Mouse (Mus musculus) kidney, postnatal 36 days (tissue): ENCODE measurements around the gene Zfp536.
A peak's percentile ranks its signal among the peaks of the same experiment; 100 is the strongest.

Experiments used
- DNase-seq, 2 experiments: peaks; one replicate each; pipeline ENCODE4 v3.0.0; 2021 to 2022; ENCODE audit warnings: mixed read lengths in 2 of 2

The Zfp536 gene

DNA sequence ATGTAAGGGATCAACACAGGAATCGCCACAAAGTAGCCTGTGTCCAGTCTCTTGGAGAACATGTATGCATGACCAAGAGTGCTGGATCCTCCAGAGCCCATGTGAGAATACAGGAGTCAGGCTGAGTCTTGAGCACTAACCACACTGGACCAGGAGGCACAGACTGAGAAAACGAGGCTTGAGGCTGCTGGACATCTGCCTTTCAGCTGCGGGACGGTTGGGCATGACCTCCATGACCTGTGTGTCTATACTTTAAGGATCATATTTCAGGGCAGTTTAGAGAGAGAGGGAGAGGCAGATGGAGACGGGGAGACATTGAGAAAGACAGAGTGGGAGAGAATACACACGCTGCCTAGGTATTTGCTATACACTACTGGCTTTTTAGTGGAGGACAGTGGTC, 229.4 kb downstream of the Zfp536 start:
- no peak for DNase-seq

DNA sequence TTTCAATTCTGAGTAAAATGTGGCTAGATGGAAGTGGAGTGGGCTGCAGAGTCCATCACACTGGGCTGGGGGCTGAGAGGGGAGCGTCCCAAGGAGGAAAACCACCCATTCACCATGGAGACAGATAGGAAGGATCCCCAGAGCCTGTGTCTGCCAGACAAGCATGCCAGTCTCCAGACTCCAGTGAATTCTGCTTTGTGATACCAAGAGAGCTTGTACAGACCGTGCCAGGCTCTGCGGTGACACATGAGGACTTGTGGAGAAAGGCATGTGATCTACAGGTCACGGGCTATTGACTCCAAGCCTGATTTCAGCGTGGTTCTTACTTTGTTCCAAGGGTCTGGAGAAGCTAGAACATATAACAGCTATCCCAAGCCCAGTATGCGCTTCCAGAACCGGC, 230.5 kb downstream of the Zfp536 start:
- DNase-seq = no peak

DNA sequence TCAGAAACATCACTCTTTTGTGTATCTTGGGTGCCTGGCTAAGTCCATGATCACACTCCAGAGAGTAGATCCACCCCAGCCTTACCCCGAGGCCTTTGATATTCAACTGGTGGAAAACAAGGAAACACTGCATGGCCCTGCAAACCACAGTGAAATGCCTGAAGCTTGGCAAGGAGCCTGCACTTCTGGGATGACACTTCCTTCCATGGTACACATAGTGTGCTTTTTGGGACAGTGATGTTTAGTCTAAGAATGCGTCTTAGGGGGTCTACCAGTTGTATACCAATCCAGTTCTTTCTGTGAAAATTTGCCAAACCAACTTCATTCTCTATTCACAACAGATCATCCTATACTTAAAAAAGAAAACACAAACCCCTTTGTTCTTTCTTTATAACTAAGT, 242.3 kb downstream of the Zfp536 start:
- DNase-seq = no peak

DNA sequence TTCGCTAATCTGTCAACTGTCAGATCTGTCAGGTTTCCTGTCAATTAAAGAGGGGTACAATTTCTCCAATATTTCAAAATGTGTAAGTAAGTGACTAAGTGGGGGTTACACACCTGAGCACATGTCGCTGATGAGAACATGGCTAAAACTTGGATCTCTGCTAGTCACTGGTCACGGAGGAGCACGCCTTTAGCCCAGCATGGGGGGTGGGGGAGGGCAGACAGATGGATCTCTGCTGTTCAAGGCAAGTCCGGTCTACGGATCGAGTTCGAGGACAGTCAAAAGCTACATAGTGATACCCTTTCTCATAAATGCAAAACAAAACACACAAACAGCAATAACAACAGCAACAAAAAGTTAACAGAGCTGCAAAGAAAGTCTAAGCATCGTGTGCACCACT, 245.1 kb downstream of the Zfp536 start:
- no peak for DNase-seq

DNA sequence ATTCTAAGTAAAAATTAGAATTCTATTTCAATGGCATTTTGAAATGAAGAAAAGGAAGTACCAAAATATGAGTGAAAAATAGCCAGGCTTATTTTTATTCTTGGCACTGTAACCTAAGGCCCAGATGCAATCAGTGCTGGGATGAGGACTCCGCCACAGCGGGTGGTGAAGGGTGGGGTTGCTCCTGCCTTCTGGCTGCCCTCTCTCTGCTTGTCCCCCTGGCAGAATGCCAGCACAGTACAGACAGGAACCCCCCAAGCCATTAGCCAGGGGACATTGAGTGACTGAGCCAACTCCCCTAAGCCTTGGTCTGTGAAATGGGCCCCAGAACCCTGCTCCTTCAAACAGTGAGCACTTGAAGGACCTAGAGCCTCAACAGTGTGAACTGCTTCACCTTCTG, 245.6 kb downstream of the Zfp536 start:
- DNase-seq = no peak

DNA sequence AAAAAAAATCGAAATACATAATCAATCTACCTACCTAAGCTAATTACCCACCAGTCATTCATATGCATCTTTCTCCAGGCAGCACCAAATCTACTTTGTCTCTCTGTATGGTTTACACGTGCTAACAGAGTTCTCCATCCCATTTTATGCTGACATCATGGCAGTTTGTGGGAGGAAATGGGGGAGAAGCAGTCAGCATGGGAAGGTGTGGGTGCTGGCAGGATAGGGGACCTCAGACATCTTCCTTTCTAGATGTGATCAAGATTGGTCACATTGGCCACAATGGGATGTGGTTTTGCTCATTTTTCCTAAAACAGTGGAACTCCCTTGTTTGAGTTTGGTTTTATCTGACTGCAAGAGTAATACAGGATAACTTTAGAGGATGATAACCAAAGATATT, 252.0 kb downstream of the Zfp536 start:
- DNase-seq = no peak

DNA sequence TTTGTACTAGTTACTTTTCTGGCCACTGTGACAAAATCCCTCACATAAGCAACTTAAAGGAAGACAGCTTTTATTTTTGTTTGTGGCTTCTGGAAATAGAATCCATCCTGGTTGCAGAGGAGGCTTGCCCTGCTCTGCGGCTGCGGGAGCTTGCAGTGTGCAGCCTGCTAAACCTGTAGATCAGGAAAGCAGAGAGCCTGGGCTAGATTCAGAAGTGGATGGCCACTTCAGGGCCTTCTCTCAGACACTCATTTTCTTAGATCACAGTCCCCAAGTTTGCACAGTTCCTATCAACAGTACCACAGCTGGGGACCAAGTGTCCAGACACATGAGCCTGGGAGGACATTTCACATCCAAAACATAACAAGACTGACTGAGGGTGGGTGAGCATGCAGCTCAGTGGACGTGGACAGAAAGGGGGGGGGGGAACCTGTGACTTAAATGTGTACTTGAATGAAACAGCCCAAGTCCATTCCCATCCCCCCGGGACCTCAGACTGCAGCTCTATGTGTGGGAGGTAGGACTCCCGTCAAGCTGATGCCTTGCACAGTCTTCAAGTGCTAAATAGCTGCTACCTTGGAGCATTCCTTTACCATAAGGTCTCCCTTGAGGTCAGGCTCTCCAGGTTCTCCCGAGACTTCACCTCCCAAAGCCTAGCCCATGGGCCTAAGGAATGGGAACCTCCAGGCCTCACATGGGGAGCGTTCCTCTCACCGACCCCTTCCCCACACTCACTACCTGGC, 262.3 kb downstream of the Zfp536 start:
- no peak for DNase-seq

DNA sequence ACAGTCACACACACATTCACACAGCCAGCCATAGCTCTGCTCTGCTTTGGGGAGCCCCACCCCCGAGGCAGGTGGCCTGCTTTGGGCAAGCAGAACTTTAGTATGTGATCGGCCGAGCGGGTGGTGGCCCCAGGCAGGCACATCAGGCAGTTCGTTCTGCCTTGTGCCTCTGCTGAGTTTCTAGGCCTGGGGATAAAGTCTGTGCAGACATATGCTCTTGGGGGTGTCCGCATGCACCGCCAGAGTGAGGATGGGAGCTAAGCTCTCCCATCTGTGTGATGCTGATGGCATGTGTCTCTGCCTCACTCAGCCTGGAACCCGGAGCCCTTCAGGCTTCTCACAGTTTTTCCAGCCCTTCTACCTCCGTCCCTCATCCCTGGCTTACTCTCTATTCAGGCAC, 263.7 kb downstream of the Zfp536 start:
- DNase-seq = no peak

DNA sequence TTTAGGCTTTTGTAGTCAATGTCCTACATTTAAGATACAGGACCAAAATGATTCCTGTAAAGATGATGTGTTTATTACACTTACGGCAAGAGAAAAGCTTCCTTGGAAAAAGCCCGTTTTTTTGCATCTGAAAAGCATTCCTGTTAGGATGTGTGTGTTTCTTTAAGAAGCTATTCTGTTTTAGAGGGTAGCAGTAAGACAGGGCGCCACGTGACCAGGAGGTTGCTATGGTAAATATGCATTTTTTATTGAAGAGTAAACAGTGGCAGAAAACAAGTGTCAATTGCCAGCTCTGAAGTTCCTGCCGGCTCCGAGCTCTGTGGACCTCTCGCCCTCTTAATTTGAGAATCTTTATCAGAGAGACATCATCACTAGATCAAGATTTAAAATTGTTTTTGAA, 267.9 kb downstream of the Zfp536 start:
- DNase-seq = no peak

DNA sequence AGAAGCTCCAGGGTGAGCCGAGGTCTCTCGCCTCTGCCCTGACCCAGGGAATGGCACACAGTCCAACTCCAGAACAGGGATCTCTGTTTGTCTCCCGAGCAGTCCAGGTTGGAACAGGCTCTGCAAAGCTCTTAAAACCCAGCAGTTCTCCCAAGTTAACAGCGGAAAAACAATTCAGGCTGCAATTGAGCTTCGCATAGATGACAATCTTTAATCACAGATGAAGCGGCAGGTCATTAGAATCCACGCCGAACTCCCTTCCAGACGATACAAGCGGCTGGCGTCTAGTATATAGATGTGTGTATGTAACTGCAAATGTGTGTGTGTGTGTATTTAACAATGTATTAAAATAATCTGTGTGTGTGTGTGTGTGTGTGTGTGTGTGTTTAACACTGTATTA, 268.3 kb downstream of the Zfp536 start:
- no peak for DNase-seq

DNA sequence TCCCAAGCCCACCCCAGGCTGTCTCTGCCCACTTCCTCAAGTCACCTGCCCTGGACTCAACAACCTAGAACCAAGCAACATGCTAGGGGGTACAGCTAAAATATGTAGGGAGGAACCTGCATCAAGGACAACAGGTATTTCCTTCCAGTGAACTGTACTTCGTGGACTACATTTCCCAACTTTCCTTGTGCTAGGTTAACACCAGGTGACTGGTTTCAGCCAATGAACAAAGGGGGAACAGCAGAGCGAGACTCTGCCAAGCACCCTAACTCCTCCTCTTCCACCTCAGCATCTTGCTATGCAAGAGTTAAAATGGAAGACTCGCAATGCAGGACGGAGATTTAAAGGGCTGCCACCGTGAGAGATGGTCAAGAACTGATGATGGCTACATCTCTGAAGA, 274.6 kb downstream of the Zfp536 start:
- no peak for DNase-seq

DNA sequence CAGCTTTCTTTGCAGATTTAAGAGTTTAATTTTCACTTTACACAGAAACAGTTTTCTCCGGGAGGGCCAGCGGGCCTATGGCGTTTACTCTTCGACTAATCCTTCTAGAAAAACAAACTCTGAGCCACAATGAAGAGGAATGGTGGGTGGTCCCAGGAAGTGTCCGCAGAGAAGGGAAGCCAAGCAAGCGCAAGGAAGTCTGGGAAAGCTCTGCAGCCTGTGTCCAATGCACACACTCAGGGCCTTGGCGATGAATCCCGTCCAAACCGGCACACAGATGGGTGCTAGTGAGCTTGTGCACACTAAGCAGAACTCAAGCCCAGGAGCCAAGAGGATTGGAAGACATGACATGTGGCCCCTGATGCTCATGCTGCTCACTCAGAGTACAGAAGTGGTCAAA, 276.9 kb downstream of the Zfp536 start:
- no peak for DNase-seq

DNA sequence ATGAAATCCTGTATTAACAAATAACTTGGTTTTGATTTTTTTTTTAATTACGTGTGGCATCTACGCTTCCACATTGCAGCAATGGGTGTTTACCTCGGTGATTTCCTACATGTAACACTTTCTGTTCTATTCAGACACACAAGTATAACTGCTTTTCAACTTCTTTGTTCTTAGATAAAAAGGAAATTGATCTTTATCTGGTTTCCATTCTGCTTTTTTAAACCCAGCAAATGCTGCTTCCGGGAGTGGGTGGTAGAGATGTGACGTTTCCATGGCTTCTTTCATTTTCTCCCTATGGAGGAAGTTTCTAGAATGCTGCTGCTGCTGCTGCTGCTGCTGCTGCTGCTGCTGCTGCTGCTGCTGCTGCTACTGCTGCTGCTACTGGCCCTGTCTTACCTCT, 283.1 kb downstream of the Zfp536 start:
- peak; percentile 4 to 10 for DNase-seq

DNA sequence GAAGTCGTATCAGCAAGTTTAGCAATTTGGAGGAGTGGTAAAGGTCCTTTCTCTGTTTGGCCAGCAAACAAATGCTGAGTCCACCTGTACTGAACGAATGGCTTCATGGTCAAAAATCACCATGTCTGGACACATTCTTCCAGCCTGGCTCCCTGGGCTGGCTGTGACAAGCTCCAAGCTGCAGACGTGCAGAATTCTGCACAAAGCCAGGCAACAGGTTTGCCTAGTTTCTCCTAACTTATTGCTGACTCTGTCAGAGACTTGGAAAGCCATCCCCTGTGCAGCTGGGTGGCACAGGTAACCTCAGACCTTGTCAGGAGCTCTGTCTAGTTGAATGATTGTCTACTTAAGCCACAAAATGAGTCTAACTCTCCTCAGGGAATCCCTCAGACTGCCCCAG, 288.5 kb downstream of the Zfp536 start:
- DNase-seq = no peak

DNA sequence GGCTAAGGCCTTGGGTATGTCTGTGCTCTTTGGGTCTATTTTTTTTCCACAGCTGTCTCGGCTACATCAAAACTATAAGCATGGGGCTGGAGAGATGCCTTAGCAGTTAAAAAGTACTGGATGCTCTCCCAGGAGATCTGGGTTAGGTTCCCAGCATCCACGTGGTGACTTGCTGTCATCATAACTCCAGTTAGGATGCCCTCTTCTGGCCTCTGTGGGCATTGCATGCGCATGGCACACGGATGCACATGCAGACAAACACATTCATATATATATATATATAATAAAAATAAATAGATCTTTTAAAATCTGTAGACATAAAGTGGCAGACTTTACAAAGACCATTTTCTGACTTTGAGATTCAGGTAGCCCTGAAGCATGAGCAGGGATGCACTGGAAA, 290.9 kb downstream of the Zfp536 start:
- peak in 1 of 2 experiments; percentile 21 for DNase-seq

DNA sequence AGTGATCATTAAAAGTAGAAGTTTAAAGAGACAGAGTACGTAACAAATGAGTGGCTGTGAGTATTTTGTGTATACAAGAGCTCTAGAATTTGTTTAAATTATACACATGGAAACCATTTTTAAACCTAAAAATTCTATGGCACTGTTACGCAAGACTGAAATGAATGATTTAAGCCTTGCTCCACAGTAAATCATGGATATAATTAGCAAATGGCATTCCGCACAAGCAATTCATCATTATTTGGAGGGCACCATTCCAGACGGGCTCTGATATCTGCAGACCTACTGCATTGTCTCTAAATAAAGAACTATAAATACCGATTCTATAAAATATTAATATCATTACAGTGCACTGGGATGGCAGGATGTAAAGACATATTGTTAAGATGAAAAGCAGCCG, 292.3 kb downstream of the Zfp536 start:
- no peak for DNase-seq

DNA sequence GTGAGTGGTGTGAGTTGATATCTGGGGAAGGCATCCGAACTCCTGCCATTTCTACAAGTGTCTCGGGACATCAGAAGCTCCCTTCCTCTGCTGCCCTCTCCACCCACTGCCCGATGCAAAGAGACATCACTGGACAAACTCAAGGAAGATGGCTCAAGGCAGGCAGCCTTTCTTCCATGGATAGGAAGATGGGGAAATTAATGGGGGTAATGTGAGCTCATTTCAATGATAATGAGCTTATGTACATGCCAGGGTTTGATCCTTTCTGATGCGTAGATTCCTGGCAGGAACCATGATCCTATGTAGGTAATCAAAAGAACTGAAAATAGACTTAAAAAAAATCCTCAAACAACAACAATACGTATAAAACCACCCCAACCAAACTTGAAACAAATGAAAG, 296.1 kb downstream of the Zfp536 start:
- no peak for DNase-seq

DNA sequence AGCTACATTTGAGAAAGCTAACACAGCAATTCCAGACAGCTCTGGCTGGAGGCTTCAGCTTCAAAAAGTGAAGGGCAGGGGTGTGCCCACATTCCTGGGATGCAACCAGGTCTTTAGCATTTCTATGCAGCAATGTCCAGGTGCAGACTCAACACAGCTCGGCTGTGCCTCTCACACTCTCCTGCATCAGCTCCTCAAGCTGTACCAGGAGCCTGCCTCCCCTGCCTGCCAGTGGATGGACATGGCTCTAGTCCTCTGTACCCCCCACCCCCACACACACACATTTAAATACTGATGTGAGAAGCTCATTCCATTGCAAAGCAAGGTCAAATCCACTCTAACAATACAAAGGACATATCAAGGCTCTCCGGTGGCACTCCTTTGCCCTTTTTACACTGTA, 298.0 kb downstream of the Zfp536 start:
- no peak for DNase-seq

DNA sequence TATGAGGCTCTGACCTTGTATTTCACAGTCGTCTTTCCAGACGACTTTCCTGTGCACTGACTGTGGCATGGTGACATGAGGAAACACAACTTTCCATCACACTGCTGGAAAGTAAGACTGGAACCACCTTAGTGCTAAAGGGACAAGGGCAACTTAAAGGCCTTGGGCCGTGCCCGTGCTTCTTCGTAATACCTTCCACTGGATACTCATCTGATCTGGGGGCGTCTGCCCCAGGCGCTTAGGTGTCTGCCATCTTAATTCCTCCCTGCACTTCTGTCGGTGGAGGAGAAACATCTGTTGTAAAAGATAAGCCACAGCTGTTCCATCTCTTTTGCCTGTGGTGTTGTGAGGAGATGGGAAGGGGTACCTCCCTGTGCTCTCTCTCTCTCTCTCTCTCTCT, 299.2 kb downstream of the Zfp536 start:
- DNase-seq = no peak

DNA sequence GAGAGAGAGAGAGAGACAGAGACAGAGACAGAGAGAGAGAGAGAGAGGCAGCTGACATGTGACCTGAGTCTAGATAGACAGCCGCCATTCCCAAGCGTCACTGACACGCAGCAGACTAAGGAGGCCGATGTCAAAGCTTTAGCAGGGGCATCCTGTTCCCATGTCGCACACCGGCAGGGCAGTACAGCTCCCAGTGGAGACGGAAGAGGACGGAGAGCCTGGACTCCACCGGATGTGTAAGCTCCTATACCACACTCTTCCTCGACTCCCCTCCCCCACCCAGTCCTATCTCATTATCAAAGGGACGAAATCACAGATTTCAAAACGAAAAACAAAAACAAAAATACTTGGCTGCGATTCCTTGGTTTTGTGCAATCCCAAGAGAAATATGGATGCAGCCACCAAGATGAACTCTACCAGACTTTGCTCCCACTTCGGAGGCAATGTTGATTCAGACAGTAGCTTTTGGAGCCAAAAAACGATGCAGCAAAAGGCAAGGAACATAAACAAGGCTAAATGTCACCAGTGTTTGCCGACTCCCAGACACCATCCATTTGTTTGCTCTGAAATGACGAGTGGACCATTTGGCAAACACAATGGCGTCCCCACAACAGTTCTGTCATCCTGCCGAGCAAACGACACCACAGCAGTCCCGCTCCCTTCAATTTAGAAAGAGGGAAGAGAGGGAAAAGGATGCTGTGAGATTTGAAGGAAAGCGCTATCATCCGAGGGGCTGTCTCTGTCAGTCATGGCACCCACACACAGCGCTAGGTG, 299.9 kb downstream of the Zfp536 start:
- DNase-seq = no peak

DNA sequence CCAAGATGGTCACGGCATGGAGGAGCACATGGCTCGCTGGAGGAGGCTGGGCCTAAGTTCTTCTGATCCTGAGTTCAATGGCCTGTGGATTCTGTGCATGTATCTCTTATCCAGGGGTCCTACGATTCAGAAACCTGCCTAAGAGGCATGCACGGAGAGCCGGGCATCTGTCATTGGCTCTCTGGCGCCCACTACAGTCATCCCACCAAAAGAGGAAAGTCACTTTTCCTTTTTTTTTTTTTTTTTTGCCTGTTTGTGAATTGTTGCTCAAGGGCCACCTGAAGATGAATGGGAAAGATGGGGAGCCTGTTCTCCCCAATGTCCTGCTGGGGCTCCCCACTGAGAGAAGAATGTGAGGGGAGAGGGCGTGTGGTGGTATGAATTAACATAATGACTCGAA, 301.7 kb downstream of the Zfp536 start:
- DNase-seq = no peak

DNA sequence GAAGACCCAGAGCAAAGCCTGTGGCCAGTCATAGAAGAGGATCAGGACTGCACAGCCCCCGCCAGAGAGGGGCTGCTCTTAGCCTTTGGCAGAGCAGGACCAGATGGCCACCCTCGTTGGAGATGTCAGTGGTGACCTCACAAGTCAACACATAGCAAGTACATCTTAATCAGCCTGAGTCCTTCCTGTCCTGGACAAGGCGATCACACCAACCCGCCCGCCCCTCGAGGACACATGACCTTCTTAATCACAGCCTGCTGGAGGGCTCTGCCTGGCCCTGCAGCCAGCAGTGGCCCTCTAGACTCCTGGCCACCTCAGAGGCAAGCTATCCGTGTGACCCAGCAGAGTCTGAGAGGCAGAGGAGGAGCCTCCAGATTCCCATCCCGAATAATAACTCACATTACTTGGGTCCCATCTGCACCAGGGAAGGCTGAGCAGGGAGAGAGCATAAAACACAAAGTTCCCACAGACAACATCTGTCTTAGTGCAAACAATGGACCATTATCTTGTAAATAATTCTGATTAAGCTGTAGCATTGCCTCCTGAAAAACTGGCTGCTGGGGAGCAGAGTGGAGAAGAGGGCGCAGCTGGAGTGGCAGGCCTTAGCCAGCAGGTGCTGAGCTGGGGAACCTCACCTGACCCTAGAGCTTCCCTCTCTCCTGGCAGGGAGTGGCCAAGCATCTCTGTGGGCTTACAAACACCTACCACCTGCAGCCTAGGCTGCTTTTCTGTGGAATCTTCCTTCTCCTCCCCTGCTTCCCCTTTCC, 306.8 kb downstream of the Zfp536 start:
- no peak for DNase-seq

DNA sequence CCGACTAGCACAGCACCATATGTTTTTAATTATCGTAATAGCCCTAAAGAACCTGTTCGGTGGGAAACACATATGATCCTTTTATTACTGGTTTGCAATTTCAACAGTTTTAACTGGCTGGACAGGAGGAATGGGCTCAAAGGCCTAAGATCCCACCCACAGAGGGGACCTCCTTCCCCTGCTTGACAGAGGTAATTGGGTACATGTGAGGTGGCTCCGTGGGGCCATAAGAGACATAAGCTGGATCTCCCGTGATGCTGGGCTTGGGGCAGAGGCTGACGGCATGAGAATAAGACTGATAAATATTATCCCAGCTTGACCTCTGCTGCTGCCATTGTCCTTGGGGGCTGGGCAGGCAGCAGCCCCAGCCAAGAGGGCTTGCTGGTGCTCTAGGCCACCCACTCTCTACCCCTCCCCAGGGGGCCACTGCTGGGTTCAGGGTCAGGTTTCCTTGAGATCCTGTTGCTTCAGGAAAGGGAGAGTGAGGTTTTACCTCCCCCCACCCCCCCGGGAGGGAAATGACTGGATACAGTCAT, 309.2 kb downstream of the Zfp536 start:
- no peak for DNase-seq

DNA sequence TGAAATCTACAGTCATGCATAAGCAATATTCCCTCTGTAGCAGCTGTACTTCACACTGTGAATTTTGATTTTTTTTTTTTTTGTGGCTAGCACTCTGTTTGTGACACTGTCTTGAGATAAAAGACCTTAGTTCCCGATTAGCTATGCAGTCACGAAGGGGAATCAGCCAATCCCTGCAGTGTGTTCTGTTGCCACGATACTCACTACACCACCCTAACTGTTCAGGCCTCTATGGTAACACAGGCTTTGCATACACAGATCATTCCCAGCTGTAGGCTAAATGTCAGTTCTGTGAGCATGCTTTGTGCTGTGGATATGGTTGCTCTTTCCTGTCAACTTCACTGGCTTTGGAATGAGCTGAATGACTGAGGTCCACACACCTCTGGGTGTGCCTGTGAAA, 325.9 kb downstream of the Zfp536 start:
- no peak for DNase-seq
